Mouse (Mus musculus) hindbrain, embryonic 14.5 days (tissue): ENCODE measurements around the gene Tbc1d2. TPM values are rescaled to one million over a fixed set of nuclear protein-coding genes. Genes with fewer than 3 reads are reported as not detected.
A peak's percentile ranks its signal among the peaks of the same experiment; 100 is the strongest.

ENCODE experiments used
- ATAC-seq: fragments of 200-750 bp; cut with Nextera tagmentation; 2 replicates; pipeline ENCODE4 v1.8.0; 2017; ENCODE audit warnings: moderate number of reproducible peaks, mild to moderate bottlenecking, moderate TSS enrichment, moderate library complexity; ENCODE audit not compliant: low FRiP score
- DNase-seq: peaks from one replicate; pipeline ENCODE4 v3.0.0-alpha.2; 2015; ENCODE audit warnings: low spot score
- H3K27ac ChIP-seq: fragments of 300-500 bp; sonication (generic); 2 replicates; pipeline ENCODE4 v1.5.1; 2014; ENCODE audit warnings: mild to moderate bottlenecking, moderate library complexity
- H3K27me3 ChIP-seq: fragments of 300-500 bp; sonication (generic); 2 replicates; pipeline ENCODE4 v1.6.1; 2014; ENCODE audit warnings: mild to moderate bottlenecking, low read length, mixed read lengths; ENCODE audit not compliant: control insufficient read depth, insufficient read depth
- H3K36me3 ChIP-seq: fragments of 300-500 bp; sonication (generic); replicated peaks from 2 replicates; pipeline ENCODE4 v1.6.1; 2014; ENCODE audit not compliant: control insufficient read depth, insufficient read depth
- H3K4me1 ChIP-seq: fragments of 300-500 bp; sonication (generic); replicated peaks from 2 replicates; pipeline ENCODE4 v1.6.1; 2014; ENCODE audit warnings: antibody characterized with exemption, low read length, mixed read lengths; ENCODE audit not compliant: control insufficient read depth, insufficient read depth
- H3K4me2 ChIP-seq: fragments of 300-500 bp; sonication (generic); replicated peaks from 2 replicates; pipeline ENCODE4 v1.6.1; 2014; ENCODE audit warnings: mild to moderate bottlenecking, moderate library complexity
- H3K4me3 ChIP-seq: fragments of 300-500 bp; sonication (generic); replicated peaks from 2 replicates; pipeline ENCODE4 v1.5.1; 2014; ENCODE audit warnings: mild to moderate bottlenecking, low read length
- H3K9ac ChIP-seq: fragments of 300-500 bp; sonication (generic); 2 replicates; pipeline ENCODE4 v1.6.1; 2014
- H3K9me3 ChIP-seq: fragments of 300-500 bp; sonication (generic); 2 replicates; pipeline ENCODE4 v1.6.1; 2016; ENCODE audit warnings: low read length; ENCODE audit not compliant: control insufficient read depth
- WGBS: fragments of 180-500 bp; shearing (Covaris S2); extraction: QIAGEN DNeasy Blood & Tissue Kit; methylation state at CpG from one replicate; pipeline ENCODE4 v1.1.7; 2014; 5-methylcytosine and 5-hydroxymethylcytosine counted together
- polyA plus RNA-seq: library from polyadenylated mRNA; unstranded; fragments of >200 nt; fragmentation: Nextera tagmentation; extraction: Ambion mirVana; gene quantifications from 2 replicates; pipeline ENCODE4 v1.2.1, GENCODE M21; 2014

Tbc1d2 gene
- 0.99 and 1.4 TPM in 2 replicates for polyA plus RNA-seq

- peak; percentile 87 for DNase-seq
- Histone ChIP-seq H3K4me2 (peak within 1 kb of the TSS; percentile 88), H3K4me1 (no peaks in the 10 kb centered on the region; the same call in 1 of the 2 replicates), H3K9ac (peak within 1 kb of the TSS; percentile 56), H3K27me3 (peaks cover 28% of the 10 kb centered on the region), H3K27ac (0 out of 2 replicates have a peak within 1 kb of the TSS, but pooled peaks have one; percentile 49), H3K36me3 (no peaks in the 10 kb centered on the region), H3K4me3 (peak within 1 kb of the TSS; percentile 58), H3K9me3 (no peaks in the 10 kb centered on the region)
- under 1% methylated on average over 69 of the region's 69 CpGs for WGBS
- peak; percentile 96 for ATAC-seq
These were observed at the start of gene Tbc1d2 for GRCm38 (mm10) chr4:46650086-46650753. Gene Tbc1d2 (minus strand): TSS chr4:46650209.

GRCm38 (mm10) chr4:46696467-46696866, 46.5 kb upstream of the Tbc1d2 start:
- WGBS: 57% methylated on average over 6 of the region's 6 CpGs
- DNase-seq (no peak), ATAC-seq (no peak)
- no peaks in the 10 kb centered on the region for H3K9me3 ChIP-seq
- no peak overlapping the region for H3K9ac ChIP-seq
- no peak overlapping the region for H3K4me2 ChIP-seq
- H3K4me3 ChIP-seq: no peak overlapping the region
- H3K36me3 ChIP-seq: no peaks in the 10 kb centered on the region
- no peaks in the 10 kb centered on the region for H3K27me3 ChIP-seq
- H3K4me1 ChIP-seq: peaks cover 8% of the 10 kb centered on the region; the same call in 1 of the 2 replicates
- no peak overlapping the region for H3K27ac ChIP-seq

- WGBS: 72% methylated on average over 8 of the region's 8 CpGs
- no peak for DNase-seq
These were observed 40.6 kb upstream of the Tbc1d2 start for GRCm38 (mm10) chr4:46690565-46690964.

GRCm38 (mm10) chr4:46690023-46690420, 40.0 kb upstream of the Tbc1d2 start:
- Histone ChIP-seq H3K9ac (no peak overlapping the region), H3K27ac (no peak overlapping the region), H3K36me3 (no peaks in the 10 kb centered on the region), H3K27me3 (no peaks in the 10 kb centered on the region), H3K4me3 (no peak overlapping the region), H3K4me1 (no peaks in the 10 kb centered on the region), H3K4me2 (no peak overlapping the region), H3K9me3 (no peaks in the 10 kb centered on the region)
- DNase-seq (no peak), ATAC-seq (no peak)
- WGBS: 80% methylated on average over 8 of the region's 8 CpGs

More at GRCm38 (mm10) chr4:46690565-46690964, 40.6 kb upstream of the Tbc1d2 start:
- no peaks in the 10 kb centered on the region for H3K4me1 ChIP-seq
- no peaks in the 10 kb centered on the region for H3K9me3 ChIP-seq
- no peak overlapping the region for H3K9ac ChIP-seq
- no peak for ATAC-seq
- H3K4me2 ChIP-seq: no peak overlapping the region
- H3K27me3 ChIP-seq: no peaks in the 10 kb centered on the region
- H3K36me3 ChIP-seq: no peaks in the 10 kb centered on the region
- no peak overlapping the region for H3K4me3 ChIP-seq
- H3K27ac ChIP-seq: no peak overlapping the region

- WGBS: 46% methylated on average over 15 of the region's 15 CpGs
- DNase-seq: peak; percentile 95
- Histone ChIP-seq H3K4me1 (no peaks in the 10 kb centered on the region), H3K27ac (no peak overlapping the region), H3K4me3 (no peak overlapping the region), H3K9me3 (no peaks in the 10 kb centered on the region), H3K36me3 (no peaks in the 10 kb centered on the region), H3K9ac (no peak overlapping the region), H3K4me2 (no peak overlapping the region), H3K27me3 (no peaks in the 10 kb centered on the region)
- peak; percentile 72 for ATAC-seq
These were observed 39.5 kb upstream of the Tbc1d2 start for GRCm38 (mm10) chr4:46689397-46690022.

GRCm38 (mm10) chr4:46688213-46688832, 38.3 kb upstream of the Tbc1d2 start:
- Histone ChIP-seq H3K9me3 (no peaks in the 10 kb centered on the region), H3K9ac (no peak overlapping the region), H3K4me3 (no peak overlapping the region), H3K27ac (no peak overlapping the region), H3K36me3 (no peaks in the 10 kb centered on the region), H3K4me2 (no peak overlapping the region), H3K27me3 (no peaks in the 10 kb centered on the region), H3K4me1 (no peaks in the 10 kb centered on the region)
- 91% methylated on average over 14 of the region's 14 CpGs for WGBS
- ATAC-seq: no peak
- DNase-seq: no peak

GRCm38 (mm10) chr4:46684160-46684559, 34.2 kb upstream of the Tbc1d2 start:
- no peak overlapping the region for H3K4me3 ChIP-seq
- no peaks in the 10 kb centered on the region for H3K4me1 ChIP-seq
- H3K9ac ChIP-seq: no peak overlapping the region
- peak; percentile 38 for DNase-seq
- peak; percentile 53; the same call in 1 of the 2 replicates for ATAC-seq
- no peak overlapping the region for H3K4me2 ChIP-seq
- no peak overlapping the region for H3K27ac ChIP-seq
- no peaks in the 10 kb centered on the region; the same call in 1 of the 2 replicates for H3K36me3 ChIP-seq
- WGBS: 54% methylated on average over 6 of the region's 6 CpGs
- no peaks in the 10 kb centered on the region for H3K9me3 ChIP-seq
- H3K27me3 ChIP-seq: no peaks in the 10 kb centered on the region

- Histone ChIP-seq H3K9me3 (no peaks in the 10 kb centered on the region), H3K27me3 (no peaks in the 10 kb centered on the region), H3K36me3 (peaks cover 12% of the 10 kb centered on the region), H3K4me1 (no peaks in the 10 kb centered on the region), H3K27ac (no peak overlapping the region), H3K9ac (no peak overlapping the region), H3K4me2 (no peak overlapping the region), H3K4me3 (no peak overlapping the region)
- no peak for ATAC-seq
- DNase-seq: no peak
- 67% methylated on average over 3 of the region's 3 CpGs for WGBS
These were observed 26.6 kb upstream of the Tbc1d2 start for GRCm38 (mm10) chr4:46676646-46677045.

GRCm38 (mm10) chr4:46675992-46676391, 26.0 kb upstream of the Tbc1d2 start:
- no peak overlapping the region for H3K4me3 ChIP-seq
- no peak overlapping the region for H3K27ac ChIP-seq
- H3K36me3 ChIP-seq: peaks cover 16% of the 10 kb centered on the region
- whole genome bisulfite sequencing: 61% methylated on average over 4 of the region's 4 CpGs
- no peaks in the 10 kb centered on the region for H3K27me3 ChIP-seq
- H3K4me2 ChIP-seq: no peak overlapping the region
- ATAC-seq (no peak), DNase-seq (no peak)
- H3K9ac ChIP-seq: no peak overlapping the region
- H3K9me3 ChIP-seq: no peaks in the 10 kb centered on the region
- H3K4me1 ChIP-seq: no peaks in the 10 kb centered on the region
